Mouse (Mus musculus) hindbrain, embryonic 12.5 days (tissue): Measurements from ENCODE around the gene Dgkg. TPM values are rescaled to one million over a fixed set of nuclear protein-coding genes. Genes with fewer than 3 reads are reported as not detected.

Experiments
- ATAC-seq: fragments of 200-750 bp; cut with Nextera tagmentation; 2 replicates; pipeline ENCODE4 v1.8.0; 2017; ENCODE audit warnings: moderate TSS enrichment; ENCODE audit not compliant: low FRiP score
- H3K27ac ChIP-seq: fragments of 300-500 bp; sonication (generic); 2 replicates; pipeline ENCODE4 v1.5.1; 2016; ENCODE audit warnings: mild to moderate bottlenecking
- H3K27me3 ChIP-seq: fragments of 300-500 bp; sonication (generic); 2 replicates; pipeline ENCODE4 v1.6.1; 2016; ENCODE audit warnings: mild to moderate bottlenecking
- H3K36me3 ChIP-seq: fragments of 300-500 bp; sonication (generic); 2 replicates; pipeline ENCODE4 v1.6.1; 2016; ENCODE audit warnings: mild to moderate bottlenecking
- H3K4me1 ChIP-seq: fragments of 300-500 bp; sonication (generic); 2 replicates; pipeline ENCODE4 v1.6.1; 2016
- H3K4me2 ChIP-seq: fragments of 300-500 bp; sonication (generic); replicated peaks from 2 replicates; pipeline ENCODE4 v1.6.1; 2016; ENCODE audit warnings: mild to moderate bottlenecking
- H3K4me3 ChIP-seq: fragments of 300-500 bp; sonication (generic); 2 replicates; pipeline ENCODE4 v1.5.1; 2016; ENCODE audit warnings: mild to moderate bottlenecking
- H3K9ac ChIP-seq: fragments of 300-500 bp; sonication (generic); 2 replicates; pipeline ENCODE4 v1.6.1; 2016; ENCODE audit warnings: mild to moderate bottlenecking, moderate library complexity
- H3K9me3 ChIP-seq: fragments of 300-500 bp; sonication (generic); replicated peaks from 2 replicates; pipeline ENCODE4 v1.6.1; 2016; ENCODE audit warnings: mild to moderate bottlenecking
- WGBS: fragments of 180-500 bp; shearing (Covaris S2); methylation state at CpG from one replicate; pipeline ENCODE4 v1.1.7; 2016; 5-methylcytosine and 5-hydroxymethylcytosine counted together
- polyA plus RNA-seq: library from polyadenylated mRNA; unstranded; fragments of >200 nt; fragmentation: Nextera tagmentation; extraction: Ambion mirVana; gene quantifications from 2 replicates; pipeline ENCODE4 v1.2.1, GENCODE M21; 2016

Gene Dgkg
- polyA plus RNA-seq, 1 experiment from 2014 or later, result 0.17 TPM

DNA sequence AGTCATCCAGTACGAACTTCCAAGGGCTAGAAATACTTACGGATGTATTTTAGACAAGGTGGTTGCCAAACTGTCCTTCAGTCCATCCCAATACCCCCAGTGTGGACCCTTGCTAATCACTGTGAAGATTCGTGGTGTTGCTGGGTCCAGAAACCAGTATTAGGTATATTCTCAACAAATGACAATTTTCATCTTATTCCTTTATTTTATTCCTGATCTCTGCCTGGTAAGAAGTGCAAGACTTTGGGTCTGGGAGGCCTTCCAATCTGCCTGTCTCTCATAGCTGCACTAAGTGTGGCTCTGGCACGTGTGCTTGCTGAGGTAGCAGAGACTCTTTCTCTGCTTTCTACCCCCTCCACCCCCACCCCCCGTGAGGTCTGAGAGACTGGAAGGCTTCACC, 156.5 kb downstream of the Dgkg start:
- H3K36me3 ChIP-seq, result no peaks in the 10 kb centered on the region
- no peaks in the 10 kb centered on the region for H3K9me3 ChIP-seq
- H3K4me2 ChIP-seq, result no peak overlapping the region
- ATAC-seq, result no peak
- H3K27ac ChIP-seq, result no peak overlapping the region
- H3K4me3 ChIP-seq, result no peak overlapping the region
- no peaks in the 10 kb centered on the region for H3K4me1 ChIP-seq
- H3K9ac ChIP-seq, result no peak overlapping the region
- no peaks in the 10 kb centered on the region for H3K27me3 ChIP-seq
- WGBS, result 79% methylated on average over 5 of the region's 5 CpGs

DNA sequence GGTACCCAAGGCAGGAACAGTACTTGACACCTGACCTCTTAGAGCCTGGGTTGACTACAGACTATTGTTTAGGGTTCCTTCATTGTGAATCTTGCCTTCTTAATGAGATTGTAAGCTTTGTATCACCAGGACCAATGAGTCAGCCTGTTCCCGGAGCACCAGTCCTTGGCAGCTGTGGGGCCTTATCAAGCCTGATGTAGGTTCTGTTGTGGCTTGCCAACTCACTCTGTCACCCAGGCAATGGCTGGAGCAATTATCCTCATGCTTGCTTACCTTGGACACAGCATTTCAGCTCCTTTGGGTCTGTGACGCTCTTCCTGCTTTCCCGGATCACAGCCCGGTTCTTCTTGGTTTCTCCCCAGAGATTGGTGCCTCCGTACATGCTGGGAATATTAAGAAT, 157.1 kb downstream of the Dgkg start:
- WGBS, result 95% methylated on average over 5 of the region's 5 CpGs
- no peaks in the 10 kb centered on the region for H3K9me3 ChIP-seq
- no peaks in the 10 kb centered on the region for H3K27me3 ChIP-seq
- H3K36me3 ChIP-seq, result no peaks in the 10 kb centered on the region
- H3K4me2 ChIP-seq, result no peak overlapping the region
- no peak overlapping the region for H3K27ac ChIP-seq
- no peak for ATAC-seq
- no peaks in the 10 kb centered on the region for H3K4me1 ChIP-seq
- H3K9ac ChIP-seq, result no peak overlapping the region
- no peak overlapping the region for H3K4me3 ChIP-seq

DNA sequence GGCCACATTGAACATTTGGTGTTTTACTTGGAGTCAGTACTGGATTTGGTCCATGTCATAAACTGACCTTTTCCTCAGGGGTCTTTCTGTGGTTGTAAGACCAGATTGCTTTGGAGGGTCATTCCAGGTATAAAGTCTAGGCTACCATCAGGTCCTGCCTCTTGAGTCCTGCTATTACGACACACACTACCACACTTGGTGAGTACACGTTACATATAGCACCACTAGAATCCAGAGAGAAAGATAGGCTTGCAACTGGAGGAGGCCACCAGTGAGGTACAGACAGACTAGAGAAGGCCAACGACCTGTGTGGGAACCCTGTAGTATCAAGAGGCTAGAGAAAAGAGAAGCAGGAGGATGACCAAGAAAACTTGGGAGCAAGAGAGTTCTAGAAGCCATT, 157.6 kb downstream of the Dgkg start:
- H3K4me1 ChIP-seq, result no peaks in the 10 kb centered on the region
- no peak for ATAC-seq
- 88% methylated on average over 3 of the region's 3 CpGs for WGBS

DNA sequence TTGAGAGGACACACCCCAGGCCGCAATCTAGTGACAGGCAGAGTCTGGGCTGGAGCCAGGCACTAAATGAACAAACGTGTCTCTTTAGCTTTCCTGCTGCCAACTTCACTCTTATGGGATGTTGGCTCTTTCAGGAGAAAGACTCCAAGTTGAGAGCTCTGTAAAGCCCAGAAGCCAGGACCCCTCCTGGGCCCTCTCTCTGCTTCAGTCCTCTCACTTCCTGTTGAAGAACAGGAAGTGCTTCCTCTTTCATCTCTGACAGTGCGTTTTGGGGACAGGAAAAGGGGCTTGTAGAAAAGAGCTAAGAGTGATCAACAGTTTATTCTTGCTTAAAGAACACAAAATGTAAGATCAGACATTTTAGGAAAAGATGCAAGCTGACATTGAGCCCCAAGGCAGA, 159.0 kb downstream of the Dgkg start:
- 70% methylated on average over 3 of the region's 3 CpGs for WGBS
- H3K9ac ChIP-seq, result no peak overlapping the region
- H3K27ac ChIP-seq, result no peak overlapping the region
- H3K9me3 ChIP-seq, result no peaks in the 10 kb centered on the region
- H3K36me3 ChIP-seq, result no peaks in the 10 kb centered on the region
- no peak for ATAC-seq
- no peaks in the 10 kb centered on the region for H3K27me3 ChIP-seq
- H3K4me1 ChIP-seq, result no peaks in the 10 kb centered on the region
- no peak overlapping the region for H3K4me3 ChIP-seq
- no peak overlapping the region for H3K4me2 ChIP-seq

More for the DNA sequence above, 157.6 kb downstream of the Dgkg start:
- no peaks in the 10 kb centered on the region for H3K27me3 ChIP-seq
- H3K9ac ChIP-seq, result no peak overlapping the region
- H3K4me2 ChIP-seq, result no peak overlapping the region
- no peaks in the 10 kb centered on the region for H3K9me3 ChIP-seq
- no peaks in the 10 kb centered on the region for H3K36me3 ChIP-seq
- no peak overlapping the region for H3K27ac ChIP-seq
- no peak overlapping the region for H3K4me3 ChIP-seq

DNA sequence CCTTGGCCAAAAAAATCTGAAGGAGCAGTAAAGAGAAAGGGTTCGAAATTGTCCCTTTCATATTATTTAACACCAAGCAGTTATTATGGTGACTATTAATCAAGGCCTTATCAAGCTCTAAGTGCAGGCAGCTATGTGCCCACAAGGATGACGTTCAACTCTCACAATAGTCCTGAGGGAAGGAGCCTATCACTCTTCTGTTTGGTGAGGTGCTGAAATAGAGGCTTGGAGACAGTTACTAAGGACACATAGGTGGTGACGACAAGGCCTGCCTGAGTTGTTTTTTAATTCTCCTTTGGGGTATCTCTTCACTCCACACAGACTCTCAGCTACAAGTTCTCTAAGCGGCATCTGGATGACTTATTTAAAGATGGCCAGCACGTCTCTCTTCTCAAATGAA, 161.8 kb downstream of the Dgkg start:
- Histone ChIP-seq H3K9me3 (no peaks in the 10 kb centered on the region), H3K27me3 (no peaks in the 10 kb centered on the region), H3K4me1 (no peaks in the 10 kb centered on the region), H3K36me3 (no peaks in the 10 kb centered on the region), H3K4me3 (no peak overlapping the region), H3K9ac (no peak overlapping the region), H3K4me2 (no peak overlapping the region), H3K27ac (no peak overlapping the region)
- WGBS, result 73% methylated on average over 5 of the region's 5 CpGs
- ATAC-seq, result no peak

DNA sequence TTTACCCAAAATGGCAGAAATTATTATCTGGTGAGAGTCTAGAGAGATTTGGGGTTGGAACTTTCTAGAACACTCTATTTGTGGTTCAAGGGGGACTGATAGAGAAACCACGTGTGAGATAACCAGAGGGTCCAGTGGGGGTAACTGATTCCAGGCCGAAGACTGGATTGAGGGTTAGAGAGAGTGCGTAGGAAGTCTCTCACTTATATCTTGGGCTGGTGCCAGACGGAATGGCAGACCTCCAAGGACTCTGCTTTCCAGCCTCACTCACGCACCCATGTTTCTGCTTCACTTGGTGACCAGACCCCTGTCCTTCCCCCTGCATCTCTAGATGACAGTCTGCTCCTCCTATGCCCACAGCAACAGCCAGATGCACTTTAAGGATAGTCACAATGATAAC, 162.2 kb downstream of the Dgkg start:
- no peak overlapping the region for H3K4me3 ChIP-seq
- no peak overlapping the region for H3K9ac ChIP-seq
- WGBS, result 86% methylated on average over 5 of the region's 5 CpGs
- H3K4me1 ChIP-seq, result no peaks in the 10 kb centered on the region
- no peak overlapping the region for H3K4me2 ChIP-seq
- H3K9me3 ChIP-seq, result no peaks in the 10 kb centered on the region
- no peak overlapping the region for H3K27ac ChIP-seq
- no peaks in the 10 kb centered on the region for H3K36me3 ChIP-seq
- no peaks in the 10 kb centered on the region for H3K27me3 ChIP-seq
- no peak for ATAC-seq

DNA sequence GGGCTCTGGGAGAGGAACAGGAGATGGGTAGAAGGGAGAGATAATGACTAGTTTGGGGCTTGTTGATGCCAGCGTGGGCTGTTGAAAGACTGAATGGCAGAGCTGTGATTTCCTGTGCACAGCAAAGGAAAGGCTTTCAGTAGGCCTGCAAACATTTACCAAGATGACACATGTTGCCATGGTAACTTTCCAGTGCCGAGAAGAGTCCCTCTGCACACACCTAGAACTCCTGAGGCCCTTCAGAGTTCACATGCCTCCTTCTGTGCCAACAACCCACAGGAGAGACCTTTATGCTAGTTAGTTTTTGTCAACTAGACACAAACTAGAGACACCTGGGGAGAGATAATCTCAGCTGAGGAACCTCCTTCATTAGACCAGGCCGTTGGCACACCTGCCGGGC, 163.6 kb downstream of the Dgkg start:
- 76% methylated on average over 4 of the region's 4 CpGs for WGBS
- Histone ChIP-seq H3K36me3 (no peaks in the 10 kb centered on the region), H3K4me2 (no peak overlapping the region), H3K4me1 (no peaks in the 10 kb centered on the region), H3K9me3 (no peaks in the 10 kb centered on the region), H3K27ac (no peak overlapping the region), H3K9ac (no peak overlapping the region), H3K27me3 (no peaks in the 10 kb centered on the region), H3K4me3 (no peak overlapping the region)
- ATAC-seq, result no peak

DNA sequence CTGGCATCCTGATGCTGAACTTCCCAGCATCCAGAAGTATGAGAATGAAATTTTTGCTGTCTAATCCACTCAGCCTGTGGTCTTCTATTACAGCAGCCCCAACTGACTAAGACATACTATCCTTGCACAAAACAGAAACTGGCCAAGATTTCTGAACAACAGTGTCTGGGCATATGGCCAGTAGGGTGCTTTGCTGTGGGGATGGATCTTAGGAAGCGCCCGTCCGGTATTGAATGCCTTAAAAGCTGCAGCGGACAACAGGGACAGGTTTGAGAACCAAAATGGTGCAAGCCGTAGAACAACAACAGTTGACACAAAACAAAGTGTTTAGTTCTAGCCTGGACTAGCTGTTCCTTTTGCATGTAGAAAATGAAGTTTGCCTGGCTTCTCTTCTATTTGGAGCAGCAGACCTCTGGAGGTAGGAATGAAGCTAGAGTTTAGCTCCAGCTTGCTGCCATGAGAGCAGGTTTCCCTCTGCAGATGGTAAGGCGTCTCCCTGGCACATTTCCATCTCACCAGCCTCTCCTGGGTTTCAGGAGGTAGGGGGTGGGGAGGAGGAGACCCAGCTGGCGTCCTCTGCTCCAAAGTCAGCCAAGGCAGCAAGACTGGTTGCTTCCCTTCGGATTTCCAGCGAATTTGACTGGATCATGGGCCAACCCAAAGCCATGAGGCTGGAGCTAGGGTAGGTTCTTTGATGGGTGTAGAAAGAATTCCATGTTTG, 165.4 kb downstream of the Dgkg start:
- H3K4me2 ChIP-seq, result no peak overlapping the region
- no peaks in the 10 kb centered on the region for H3K9me3 ChIP-seq
- 90% methylated on average over 9 of the region's 9 CpGs for WGBS
- H3K9ac ChIP-seq, result no peak overlapping the region
- ATAC-seq, result no peak
- H3K4me1 ChIP-seq, result no peaks in the 10 kb centered on the region
- H3K4me3 ChIP-seq, result no peak overlapping the region
- H3K36me3 ChIP-seq, result no peaks in the 10 kb centered on the region
- H3K27me3 ChIP-seq, result no peaks in the 10 kb centered on the region
- H3K27ac ChIP-seq, result no peak overlapping the region

DNA sequence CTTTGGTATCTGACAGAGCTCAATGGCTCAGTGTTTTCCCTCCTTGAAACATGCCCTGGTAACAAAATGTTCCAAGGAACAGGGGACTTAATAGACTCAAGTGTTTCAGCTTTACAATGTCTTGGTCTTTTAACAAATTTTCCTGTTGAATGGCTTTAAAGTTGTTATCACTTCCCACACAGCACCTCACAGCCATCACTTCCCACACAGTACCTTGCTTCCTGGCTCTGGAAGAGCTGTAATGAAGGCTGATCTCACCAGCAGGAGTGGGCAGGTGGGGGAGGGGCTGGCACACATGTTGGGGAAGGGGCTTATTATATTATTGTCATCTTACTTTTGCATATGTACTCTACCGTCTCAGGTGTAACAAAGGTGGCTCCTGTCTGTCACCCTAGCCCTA, 173.1 kb downstream of the Dgkg start:
- WGBS, result 89% methylated on average over 1 of the region's 1 CpGs
- H3K27ac ChIP-seq, result no peak overlapping the region
- no peak overlapping the region for H3K9ac ChIP-seq
- no peaks in the 10 kb centered on the region for H3K9me3 ChIP-seq
- H3K4me3 ChIP-seq, result no peak overlapping the region
- no peak overlapping the region for H3K4me2 ChIP-seq
- H3K36me3 ChIP-seq, result no peaks in the 10 kb centered on the region
- H3K27me3 ChIP-seq, result no peaks in the 10 kb centered on the region; the same call in 1 of the 2 replicates
- H3K4me1 ChIP-seq, result no peaks in the 10 kb centered on the region
- ATAC-seq, result no peak

DNA sequence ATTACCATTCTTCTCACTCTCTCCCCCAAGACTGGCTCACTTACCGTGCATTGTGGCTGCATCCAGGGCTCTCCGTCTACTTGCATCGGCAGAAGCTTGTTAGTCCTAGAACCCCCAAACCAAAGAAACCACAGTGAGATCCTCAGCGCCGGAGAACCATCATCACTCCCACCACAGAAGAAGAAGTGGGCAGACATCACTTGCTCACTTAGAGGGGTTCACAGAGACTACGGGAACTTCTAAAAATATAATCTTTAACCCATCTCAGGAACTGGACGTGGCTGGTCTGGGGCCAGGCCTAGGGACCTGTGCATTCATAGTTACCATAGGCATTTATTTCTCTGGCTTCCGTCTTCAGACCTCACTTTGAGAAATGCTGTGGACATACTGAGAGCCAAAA, 177.7 kb downstream of the Dgkg start:
- Histone ChIP-seq H3K9ac (no peak overlapping the region), H3K36me3 (no peaks in the 10 kb centered on the region), H3K4me2 (no peak overlapping the region), H3K4me1 (no peaks in the 10 kb centered on the region), H3K27ac (no peak overlapping the region), H3K9me3 (no peaks in the 10 kb centered on the region), H3K27me3 (no peaks in the 10 kb centered on the region; the same call in 1 of the 2 replicates), H3K4me3 (no peak overlapping the region)
- 95% methylated on average over 8 of the region's 8 CpGs for WGBS
- ATAC-seq, result no peak

DNA sequence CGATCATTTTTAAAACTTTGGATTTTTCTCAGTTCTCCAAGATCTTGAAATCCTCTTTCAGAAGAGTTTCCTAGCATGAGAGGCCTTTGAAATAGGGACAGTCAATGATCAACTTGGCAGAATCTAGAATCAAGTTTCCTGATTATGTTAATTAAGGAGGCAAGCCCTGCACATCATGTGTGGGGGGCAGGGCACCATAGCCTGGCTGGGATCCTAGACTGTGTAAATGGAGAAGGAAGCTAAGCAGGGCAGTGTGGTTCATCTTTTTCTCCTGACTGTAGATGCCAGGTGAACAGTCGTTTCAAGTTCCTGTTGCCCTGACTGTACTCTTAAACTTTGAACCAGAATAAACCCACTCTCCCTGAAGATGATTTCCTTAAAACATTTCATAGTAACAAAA, 185.3 kb downstream of the Dgkg start:
- Histone ChIP-seq H3K27me3 (no peaks in the 10 kb centered on the region), H3K9ac (no peak overlapping the region), H3K27ac (no peak overlapping the region), H3K36me3 (no peaks in the 10 kb centered on the region), H3K4me2 (no peak overlapping the region), H3K4me1 (no peaks in the 10 kb centered on the region), H3K9me3 (no peaks in the 10 kb centered on the region), H3K4me3 (no peak overlapping the region)
- no peak for ATAC-seq
- WGBS, result 94% methylated on average over 2 of the region's 2 CpGs

DNA sequence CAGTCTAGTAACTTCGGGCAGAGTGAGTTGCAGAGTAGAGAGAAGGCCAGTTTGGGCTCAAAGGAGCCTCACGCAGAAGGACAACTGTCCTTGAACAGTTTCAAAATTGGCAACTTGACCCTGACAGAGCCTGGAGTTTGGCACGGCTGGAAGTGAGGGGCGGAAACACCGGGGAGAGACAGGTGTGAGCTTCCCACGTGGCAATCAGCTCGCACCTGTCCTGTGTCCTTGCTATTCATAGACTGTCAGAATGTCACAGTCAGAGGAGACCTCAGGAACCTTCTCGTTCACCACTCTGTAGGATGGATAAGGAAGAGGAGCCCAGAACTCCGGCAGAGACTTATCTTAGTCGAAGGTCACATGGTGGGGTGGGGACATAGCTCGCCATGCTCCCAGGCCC, 187.6 kb downstream of the Dgkg start:
- no peak for ATAC-seq
- Histone ChIP-seq H3K9me3 (no peaks in the 10 kb centered on the region), H3K27ac (no peak overlapping the region), H3K4me1 (no peaks in the 10 kb centered on the region), H3K4me2 (no peak overlapping the region), H3K36me3 (no peaks in the 10 kb centered on the region), H3K9ac (no peak overlapping the region), H3K27me3 (no peaks in the 10 kb centered on the region), H3K4me3 (no peak overlapping the region)
- 88% methylated on average over 11 of the region's 11 CpGs for WGBS

DNA sequence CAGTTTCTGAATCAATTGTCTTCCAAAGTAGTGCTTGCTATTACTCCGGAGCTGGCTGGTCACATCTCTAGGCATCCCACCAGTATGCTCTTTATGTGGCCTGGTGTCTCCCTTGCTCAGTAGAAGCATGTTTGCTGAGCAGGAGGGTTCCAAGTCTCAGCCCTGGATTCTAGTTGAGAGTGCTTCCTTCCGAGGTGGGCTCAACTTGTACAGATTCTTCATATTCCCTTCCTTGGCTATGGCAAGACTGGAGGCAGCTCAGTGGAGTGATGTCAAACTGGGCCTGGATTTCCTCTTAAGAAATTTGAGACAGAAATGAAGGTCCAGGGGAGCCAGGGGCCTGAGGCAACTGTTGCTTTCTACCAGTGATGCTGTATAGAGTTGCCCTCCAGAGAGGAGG, 189.9 kb downstream of the Dgkg start:
- H3K4me2 ChIP-seq, result no peak overlapping the region
- H3K27ac ChIP-seq, result no peak overlapping the region
- H3K4me1 ChIP-seq, result no peaks in the 10 kb centered on the region
- H3K4me3 ChIP-seq, result no peak overlapping the region
- no peaks in the 10 kb centered on the region for H3K36me3 ChIP-seq
- 88% methylated on average over 2 of the region's 2 CpGs for whole genome bisulfite sequencing
- no peak for ATAC-seq
- H3K9ac ChIP-seq, result no peak overlapping the region
- H3K9me3 ChIP-seq, result no peaks in the 10 kb centered on the region
- H3K27me3 ChIP-seq, result no peaks in the 10 kb centered on the region
